In genomic region chr3:154810273-154810870, GRCm38 (mm10) we compare ENCODE assay signal across 19 mouse cellular contexts.
DNase-seq lines count a peak whose midpoint lies in the region; ATAC-seq lines count a peak whose summit lies in the region.
"Had no signal": no experiment of that assay in that cellular context is flagged by ENCODE, and none has a peak within 500 bp of the region (broad histone marks: within the 10 kb centered on the region; RNA-seq: fewer than 3 reads in every experiment).

No protein-coding gene starts in this region.

- no peak for DNase-seq in forebrain, embryonic 14.5 days (ENCODE audit: low spot score)
- DNase-seq in layer of hippocampus, adult 8-10 months (ENCODE audit: low spot score in 2 of 2), result no peak
- DNase-seq in natural killer cell, adult 2 months (ENCODE audit: low spot score in 2 of 2), result no peak
- DNase-seq: cerebellum, adult 8-10 months; gastrocnemius, postnatal 14 days; heart, adult 2 months; kidney, postnatal 36 days; lung, adult 2 months; lung, postnatal 4 days; right cerebral cortex, postnatal 25 days; thymus, postnatal 14 days had no signal

- no peak overlapping the region for H3K4me2 ChIP-seq in forebrain, embryonic 15.5 days (replicated peaks)
- H3K4me2 ChIP-seq in forebrain, embryonic 14.5 days (ENCODE audit: low read length), result no peak overlapping the region
- H3K4me2 ChIP-seq in hindbrain, embryonic 15.5 days, result no peak overlapping the region
- H3K4me2 ChIP-seq in hindbrain, embryonic 16.5 days (ENCODE audit: low read length), result no peak overlapping the region
- H3K4me2 ChIP-seq in intestine, embryonic 16.5 days (ENCODE audit: low read depth, low read length), result no peak overlapping the region
- H3K4me2 ChIP-seq: liver, embryonic 12.5 days had no signal

- no peak overlapping the region for H3K4me3 ChIP-seq in forebrain, embryonic 15.5 days
- no peak overlapping the region for H3K4me3 ChIP-seq in forebrain, embryonic 14.5 days (ENCODE audit: low read depth, low read length)
- H3K4me3 ChIP-seq in hindbrain, embryonic 15.5 days, result no peak overlapping the region
- H3K4me3 ChIP-seq in hindbrain, embryonic 16.5 days (ENCODE audit: low read length), result no peak overlapping the region
- no peak overlapping the region for H3K4me3 ChIP-seq in intestine, embryonic 16.5 days (ENCODE audit: low read length)
- H3K4me3 ChIP-seq: forebrain, embryonic 10.5 days; heart, adult 2 months; liver, embryonic 12.5 days had no signal

- H3K9ac ChIP-seq in forebrain, embryonic 15.5 days (replicated peaks), result no peak overlapping the region
- H3K9ac ChIP-seq in forebrain, embryonic 14.5 days (ENCODE audit: low read length), result no peak overlapping the region
- no peak overlapping the region for H3K9ac ChIP-seq in hindbrain, embryonic 15.5 days
- no peak overlapping the region for H3K9ac ChIP-seq in hindbrain, embryonic 16.5 days (ENCODE audit: low read depth, low read length)
- H3K9ac ChIP-seq in intestine, embryonic 16.5 days (ENCODE audit: low read depth, low read length), result no peak overlapping the region
- H3K9ac ChIP-seq: liver, embryonic 12.5 days had no signal

- H3K36me3 ChIP-seq in forebrain, embryonic 15.5 days, result no peaks in the 10 kb centered on the region
- no peaks in the 10 kb centered on the region for H3K36me3 ChIP-seq in forebrain, embryonic 14.5 days (ENCODE audit: control insufficient read depth, insufficient read depth, low read length)
- no peaks in the 10 kb centered on the region for H3K36me3 ChIP-seq in hindbrain, embryonic 15.5 days
- no peaks in the 10 kb centered on the region for H3K36me3 ChIP-seq in hindbrain, embryonic 16.5 days (ENCODE audit: control insufficient read depth, insufficient read depth, low read length)
- H3K36me3 ChIP-seq in intestine, embryonic 16.5 days (ENCODE audit: control insufficient read depth, insufficient read depth, low read length), result no peaks in the 10 kb centered on the region
- H3K36me3 ChIP-seq: forebrain, embryonic 10.5 days; G1E; liver, embryonic 12.5 days had no signal

- peaks cover 27% of the 10 kb centered on the region for H3K4me1 ChIP-seq in forebrain, embryonic 15.5 days
- peaks cover 17% of the 10 kb centered on the region; the same call in 1 of the 2 replicates for H3K4me1 ChIP-seq in forebrain, embryonic 14.5 days (ENCODE audit: control insufficient read depth, insufficient read depth, low read length)
- peaks cover 21% of the 10 kb centered on the region for H3K4me1 ChIP-seq in hindbrain, embryonic 15.5 days (replicated peaks)
- peaks cover 19% of the 10 kb centered on the region for H3K4me1 ChIP-seq in hindbrain, embryonic 16.5 days (ENCODE audit: control insufficient read depth, insufficient read depth, low read depth, low read length)
- no peaks in the 10 kb centered on the region; the same call in 1 of the 2 replicates for H3K4me1 ChIP-seq in intestine, embryonic 16.5 days (ENCODE audit: control insufficient read depth, insufficient read depth, low read length)
- H3K4me1 ChIP-seq: liver, embryonic 12.5 days had no signal

- no peaks in the 10 kb centered on the region for H3K27me3 ChIP-seq in forebrain, embryonic 15.5 days
- H3K27me3 ChIP-seq in forebrain, embryonic 14.5 days (replicated peaks; ENCODE audit: control insufficient read depth, insufficient read depth, low read length), result no peaks in the 10 kb centered on the region
- no peaks in the 10 kb centered on the region for H3K27me3 ChIP-seq in hindbrain, embryonic 15.5 days
- H3K27me3 ChIP-seq in hindbrain, embryonic 16.5 days (replicated peaks; ENCODE audit: control insufficient read depth, insufficient read depth, low read length), result no peaks in the 10 kb centered on the region
- H3K27me3 ChIP-seq in intestine, embryonic 16.5 days (replicated peaks; ENCODE audit: control insufficient read depth, insufficient read depth, low read length), result no peaks in the 10 kb centered on the region

- H3K27ac ChIP-seq in forebrain, embryonic 15.5 days (replicated peaks), result 0 out of 2 replicates have a peak overlapping the region, but pooled peaks have one; percentile 65
- no peak overlapping the region; the same call in 1 of the 2 replicates for H3K27ac ChIP-seq in forebrain, embryonic 14.5 days (ENCODE audit: low read depth, low read length)
- 0 out of 2 replicates have a peak overlapping the region, but pooled peaks have one; percentile 14 for H3K27ac ChIP-seq in hindbrain, embryonic 15.5 days (replicated peaks)
- H3K27ac ChIP-seq in hindbrain, embryonic 16.5 days (ENCODE audit: low read depth, low read length), result no peak overlapping the region
- H3K27ac ChIP-seq in intestine, embryonic 16.5 days (ENCODE audit: low read length), result no peak overlapping the region
- H3K27ac ChIP-seq: forebrain, embryonic 10.5 days; heart, adult 2 months; liver, embryonic 12.5 days had no signal

- no peaks in the 10 kb centered on the region for H3K9me3 ChIP-seq in forebrain, embryonic 15.5 days
- H3K9me3 ChIP-seq in forebrain, embryonic 14.5 days (replicated peaks; ENCODE audit: control insufficient read depth, low read length), result no peaks in the 10 kb centered on the region
- no peaks in the 10 kb centered on the region for H3K9me3 ChIP-seq in hindbrain, embryonic 15.5 days
- no peaks in the 10 kb centered on the region for H3K9me3 ChIP-seq in hindbrain, embryonic 16.5 days (ENCODE audit: control insufficient read depth, low read length)
- H3K9me3 ChIP-seq in intestine, embryonic 16.5 days (ENCODE audit: control insufficient read depth, low read length), result no peaks in the 10 kb centered on the region
- H3K9me3 ChIP-seq: forebrain, embryonic 10.5 days; liver, embryonic 12.5 days had no signal

- WGBS in forebrain, embryonic 15.5 days, result 70% methylated on average over 7 of the region's 7 CpGs
- 72% methylated on average over 7 of the region's 7 CpGs for WGBS in forebrain, embryonic 14.5 days
- 58% methylated on average over 7 of the region's 7 CpGs for WGBS in hindbrain, embryonic 15.5 days
- 60% methylated on average over 7 of the region's 7 CpGs for WGBS in hindbrain, embryonic 16.5 days
- 34% methylated on average over 7 of the region's 7 CpGs for WGBS in intestine, embryonic 16.5 days

- no peak for ATAC-seq in forebrain, embryonic 15.5 days (replicated peaks)
- no peak for ATAC-seq in forebrain, embryonic 14.5 days
- no peak for ATAC-seq in hindbrain, embryonic 15.5 days (ENCODE audit: low FRiP score, low read depth)
- no peak for ATAC-seq in hindbrain, embryonic 16.5 days
- peak; percentile 87 for ATAC-seq in intestine, embryonic 16.5 days
- ATAC-seq in CD4-positive, CD25-positive, alpha-beta regulatory T cell, adult 4 months, result no peak
- ATAC-seq: liver, embryonic 12.5 days had no signal

Comparison
In these comparisons a context has a peak if more than half of its experiments do, and no peak if none do; other contexts are left out.
1. H3K27ac ChIP-seq: peak in forebrain, embryonic 15.5 days (single experiment) and hindbrain, embryonic 15.5 days (single experiment); none in forebrain, embryonic 14.5 days (single experiment), hindbrain, embryonic 16.5 days (single experiment) and intestine, embryonic 16.5 days (single experiment).